Mouse (Mus musculus) adrenal gland, adult 8-10 months (tissue): ENCODE measurements around the gene Tacc2. TPM values are rescaled to one million over a fixed set of nuclear protein-coding genes. Genes with fewer than 3 reads are reported as not detected.

ENCODE experiments used
- DNase-seq: peaks from one replicate; pipeline ENCODE4 v3.0.0; 2022
- total RNA-seq, 4 experiments: library from RNA; stranded (reverse); gene quantifications; 2 replicates each; pipeline ENCODE4 v1.2.4; 2022

Tacc2 gene
- total RNA-seq, 4 experiments from 2014 or later: 38.1 to 63.0 (median 49.3) TPM

DNA sequence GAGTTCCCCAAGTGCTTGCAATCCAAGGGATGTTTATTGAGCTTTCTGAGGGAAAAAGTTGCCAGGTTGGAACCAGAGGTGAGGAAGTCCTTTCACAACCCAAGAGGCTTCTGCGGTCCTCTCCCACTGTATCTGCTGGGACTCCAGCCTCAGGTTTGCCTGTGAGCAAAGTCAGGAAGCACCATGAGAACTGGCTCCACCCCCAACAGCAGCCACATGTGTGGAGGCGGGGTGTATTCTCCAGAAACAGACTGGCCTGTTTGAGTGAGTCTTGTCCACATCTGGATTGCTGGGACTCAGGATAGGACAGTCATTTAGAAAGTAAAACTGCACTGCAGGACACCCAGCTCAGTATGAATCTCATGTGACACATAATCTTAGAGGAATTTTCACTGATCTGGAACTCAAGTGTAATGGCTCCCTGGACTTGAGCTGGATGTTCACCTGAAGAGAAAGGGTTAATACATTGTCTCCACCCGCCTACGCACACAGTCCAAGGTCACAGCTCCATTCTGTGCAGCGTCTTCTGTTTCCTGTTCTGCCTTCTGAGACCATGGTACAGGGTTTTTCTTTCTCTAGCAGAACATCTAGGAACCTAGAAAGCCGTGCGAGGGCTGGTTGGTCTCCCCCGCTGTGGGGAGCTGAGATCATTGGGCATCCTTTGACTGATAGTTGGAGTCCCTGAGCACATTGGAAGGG lies 149.6 kb downstream of the Tacc2 start:
- DNase-seq: no peak

- no peak for DNase-seq
Measured at GRCm38 (mm10) chr7:130727560-130727959, 150.3 kb downstream of the Tacc2 start.

DNA sequence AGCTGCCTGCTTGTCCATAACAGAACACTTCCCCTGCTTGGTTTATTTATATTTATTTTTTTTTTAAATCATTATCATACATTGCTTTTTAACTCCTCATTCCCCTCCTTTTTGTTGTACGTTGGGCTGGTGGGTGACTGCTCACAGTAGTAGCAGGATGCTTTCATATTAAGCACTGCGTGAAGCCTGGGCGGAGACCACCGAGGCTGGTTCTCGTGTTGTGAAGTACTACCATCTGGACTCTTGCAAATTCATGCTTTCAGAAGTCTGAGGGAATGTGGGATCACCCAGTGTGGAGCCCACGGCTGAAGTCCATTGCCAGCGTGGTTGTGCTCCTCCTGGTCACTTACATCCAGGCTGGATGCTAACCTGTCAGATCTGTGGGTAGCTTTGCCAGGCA lies 154.6 kb downstream of the Tacc2 start:
- no peak for DNase-seq

DNA sequence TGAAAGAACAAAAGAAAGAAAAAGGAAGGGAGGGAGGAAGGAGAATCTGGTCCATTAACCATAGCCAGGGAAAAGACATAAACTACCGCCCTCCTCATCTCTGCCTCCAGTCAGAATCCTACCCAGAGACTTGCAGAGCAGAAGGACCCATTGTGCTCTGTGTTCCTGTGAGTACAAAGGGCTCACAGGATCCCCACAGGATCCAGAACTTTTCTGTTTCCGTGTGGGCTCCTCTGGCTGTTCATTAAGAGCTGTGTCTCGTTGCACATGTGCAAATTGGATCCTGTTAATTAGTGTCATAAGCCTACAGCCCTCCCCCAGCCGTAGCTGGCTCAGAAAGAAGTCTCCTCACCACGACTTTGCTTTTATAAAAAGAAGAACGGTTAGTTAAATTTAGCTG lies 155.7 kb downstream of the Tacc2 start:
- no peak for DNase-seq

- DNase-seq: no peak
Measured at GRCm38 (mm10) chr7:130733423-130733822, 156.2 kb downstream of the Tacc2 start.

DNA sequence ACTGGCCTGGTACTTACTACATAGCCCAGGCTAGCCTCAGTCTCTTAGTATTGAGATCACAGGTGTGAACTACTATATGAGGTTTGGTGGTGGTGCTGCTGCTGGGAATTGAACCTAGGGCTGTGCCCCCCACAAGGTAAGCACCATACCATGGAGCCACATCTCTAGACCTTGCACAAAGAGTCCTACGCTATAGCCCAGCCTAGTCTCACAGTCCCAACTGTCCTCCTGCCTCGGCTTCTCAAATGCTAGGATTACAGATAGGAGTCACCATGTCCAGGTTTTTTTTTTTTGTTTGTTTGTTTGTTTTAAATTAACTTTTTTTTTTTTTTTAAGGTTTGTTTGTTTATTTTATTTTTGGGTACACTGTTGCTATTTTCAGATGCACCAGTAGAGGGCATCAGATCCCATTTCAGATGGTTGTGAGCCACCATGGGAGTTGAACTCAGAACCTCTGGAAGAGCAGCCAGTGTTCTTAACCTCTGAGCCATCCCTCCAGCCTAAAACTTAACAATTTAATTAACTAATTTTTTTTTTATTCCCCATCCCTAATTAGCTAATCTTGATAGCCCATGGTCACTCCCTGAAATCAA lies 157.1 kb downstream of the Tacc2 start:
- DNase-seq: no peak

- no peak for DNase-seq
Measured at GRCm38 (mm10) chr7:130741099-130741498, 163.9 kb downstream of the Tacc2 start.

- no peak for DNase-seq
Measured at GRCm38 (mm10) chr7:130743239-130744025, 166.2 kb downstream of the Tacc2 start.

DNA sequence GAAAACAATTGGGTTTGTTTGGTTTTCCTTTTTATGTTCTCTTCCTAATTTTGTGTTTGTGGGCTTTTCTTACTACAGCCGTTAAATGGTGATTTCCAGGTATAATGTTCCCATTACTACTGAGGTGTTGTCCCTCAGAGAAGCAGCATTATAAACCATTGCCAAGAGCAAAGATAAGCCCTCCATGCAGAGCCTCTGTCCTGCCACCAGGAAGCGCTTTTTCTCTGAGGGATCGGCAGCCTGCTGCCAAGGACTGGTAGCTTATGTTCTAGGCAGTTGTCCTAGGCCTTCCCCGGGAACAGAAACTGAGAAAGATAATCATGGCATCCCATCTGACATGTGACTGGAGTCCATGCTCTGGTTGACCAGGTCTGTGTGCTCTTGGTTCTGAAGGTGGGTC lies 171.9 kb downstream of the Tacc2 start:
- DNase-seq: no peak

GRCm38 (mm10) chr7:130750752-130751490 lies 173.7 kb downstream of the Tacc2 start:
- DNase-seq: no peak

DNA sequence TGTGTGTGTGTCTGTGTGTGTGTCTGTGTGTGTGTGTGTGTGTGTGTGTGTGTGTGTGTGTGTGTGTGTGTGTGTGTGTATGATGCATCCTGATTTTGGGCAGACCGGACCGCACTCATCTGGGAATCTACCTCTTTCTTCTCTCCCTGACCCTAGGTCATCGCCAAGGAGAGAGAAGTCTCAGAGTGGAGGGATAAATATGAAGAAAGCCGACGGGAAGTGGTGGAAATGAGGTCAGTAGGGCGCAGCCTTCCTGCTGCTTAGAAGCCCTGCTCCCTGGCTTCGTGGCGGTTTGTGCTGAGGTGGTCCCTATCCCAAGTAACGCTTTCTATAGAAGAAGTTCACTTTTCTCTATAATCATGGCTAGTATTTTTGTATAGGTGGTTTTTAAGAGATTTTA lies 174.4 kb downstream of the Tacc2 start:
- no peak for DNase-seq

DNA sequence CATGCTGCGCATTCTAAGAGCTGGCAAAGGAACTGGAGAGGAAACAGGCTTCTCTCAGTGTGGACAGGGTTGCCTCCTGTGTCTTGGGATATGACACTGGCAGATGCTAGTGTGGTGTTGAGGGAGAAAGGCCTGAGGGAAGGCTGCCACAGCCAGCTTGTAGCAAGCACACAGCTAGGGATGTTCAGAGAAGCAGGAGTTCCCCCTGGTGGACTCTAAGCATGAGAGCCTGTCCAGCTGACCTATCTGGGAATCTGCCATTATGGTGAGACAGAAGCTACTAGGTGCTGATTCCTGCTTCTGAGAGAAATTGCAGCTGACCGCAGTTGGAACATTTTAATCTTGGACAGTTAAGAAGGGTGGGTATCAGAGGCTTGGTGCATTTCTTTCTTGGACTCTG lies 177.6 kb downstream of the Tacc2 start:
- DNase-seq: no peak

DNA sequence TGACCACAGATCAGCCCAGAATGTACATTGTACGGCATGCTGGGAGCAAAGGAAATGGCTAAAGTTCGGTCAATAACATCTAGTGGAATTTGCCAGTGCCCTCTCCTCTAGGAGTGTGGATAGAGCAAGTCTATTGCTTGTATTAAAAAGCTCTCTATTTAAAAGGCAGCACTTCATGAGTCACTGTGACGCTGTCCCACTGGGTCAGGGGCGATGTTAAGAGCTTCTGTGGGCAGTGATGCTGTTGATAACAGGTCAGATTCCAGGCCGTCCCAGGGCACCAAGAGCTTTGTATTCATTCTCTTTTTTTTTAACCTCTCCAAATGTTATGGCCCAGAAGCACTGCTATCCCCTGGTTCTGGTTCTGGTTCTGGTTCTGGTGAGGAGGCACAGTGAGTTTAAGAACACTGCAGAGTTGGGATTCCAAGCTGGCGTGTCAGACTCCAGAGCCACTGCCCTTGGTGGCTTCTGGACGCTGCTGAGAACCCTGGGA lies 179.2 kb downstream of the Tacc2 start:
- no peak for DNase-seq

DNA sequence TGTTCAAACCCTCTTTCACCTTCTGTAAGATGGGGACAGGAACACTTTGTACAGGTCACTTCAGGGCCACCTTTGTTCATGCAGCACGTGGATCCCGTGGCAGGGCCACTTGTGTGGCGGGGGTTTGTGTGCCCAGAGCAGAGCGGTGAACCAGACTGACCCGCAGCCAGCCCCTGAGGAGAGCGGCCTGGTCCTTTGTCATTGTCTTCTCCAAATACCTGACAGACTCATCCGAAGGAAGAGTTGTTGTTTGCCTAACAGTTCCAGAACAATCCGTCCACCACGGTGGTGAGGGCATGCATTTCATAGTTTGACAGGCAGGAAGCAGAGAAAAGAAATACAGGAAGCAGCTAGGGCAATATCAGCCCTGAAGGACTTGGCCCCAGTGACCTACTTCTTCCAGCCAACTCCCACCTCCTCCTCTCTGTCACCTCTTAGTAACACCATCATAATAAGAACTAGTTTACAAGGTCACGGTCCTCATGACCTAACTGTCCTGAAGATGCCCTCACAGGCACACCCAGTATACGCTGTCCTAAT lies 180.2 kb downstream of the Tacc2 start:
- no peak for DNase-seq

- peak; percentile 50 for DNase-seq
Measured at GRCm38 (mm10) chr7:130762071-130762897, 185.0 kb downstream of the Tacc2 start.

DNA sequence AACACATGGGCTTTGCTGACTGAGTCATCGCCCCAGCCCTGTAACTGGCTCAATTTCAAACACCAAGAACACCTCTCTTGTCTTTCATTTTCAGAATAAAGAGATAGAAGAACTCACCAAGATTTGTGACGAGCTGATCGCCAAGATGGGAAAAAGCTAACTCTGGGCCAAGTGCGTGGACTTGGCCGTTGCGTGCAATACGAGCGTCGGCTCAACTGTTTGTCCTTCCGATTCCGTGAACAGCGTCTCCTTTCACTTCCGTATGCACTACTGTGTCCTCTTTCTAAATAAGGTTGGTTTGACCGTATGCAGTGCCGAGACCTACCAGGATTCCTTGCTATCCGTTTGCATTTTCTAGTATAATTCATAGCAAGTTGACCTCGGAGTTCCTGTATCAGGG lies 186.9 kb downstream of the Tacc2 start:
- DNase-seq: no peak

- DNase-seq: no peak
Measured at GRCm38 (mm10) chr7:130766411-130767170, 189.4 kb downstream of the Tacc2 start.

GRCm38 (mm10) chr7:130768151-130768550 lies 190.9 kb downstream of the Tacc2 start:
- no peak for DNase-seq

DNA sequence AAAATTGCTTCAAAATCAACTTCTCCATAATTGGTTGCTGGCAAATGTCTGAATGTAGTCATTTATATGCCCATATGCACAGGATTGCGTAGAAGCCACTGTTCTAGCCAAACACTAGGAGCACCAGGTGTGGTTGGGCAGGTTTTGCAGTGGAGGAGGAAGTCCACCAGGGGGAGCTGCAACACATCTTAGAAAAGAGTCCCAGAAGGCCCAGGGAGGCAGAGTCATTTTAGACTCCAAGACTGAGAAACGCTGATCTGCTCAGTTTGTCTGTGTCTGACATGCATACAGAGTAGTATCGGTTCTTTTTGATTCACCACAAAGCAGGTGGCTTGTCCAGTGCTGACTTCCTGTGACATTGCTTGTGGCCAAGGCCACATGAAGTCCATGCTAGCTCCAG lies 193.5 kb downstream of the Tacc2 start:
- DNase-seq: peak; percentile 67

GRCm38 (mm10) chr7:130773171-130773830 lies 196.1 kb downstream of the Tacc2 start:
- no peak for DNase-seq
